Mouse (Mus musculus) CH12.LX (cell line): Measurements from ENCODE around the gene Med7. TPM values are rescaled to one million over a fixed set of nuclear protein-coding genes. Genes with fewer than 3 reads are reported as not detected.

Experiments used
- DNase-seq: peaks from one replicate; pipeline ENCODE4 v3.0.0-alpha.2; 2013; ENCODE audit errors: extremely low read depth
- H3K27ac ChIP-seq: 2 replicates; pipeline ENCODE4 v1.5.1; 2012; ENCODE audit warnings: low read depth, mild to moderate bottlenecking, control low read depth, moderate library complexity; ENCODE audit not compliant: insufficient read depth
- H3K27me3 ChIP-seq: replicated peaks from 2 replicates; pipeline ENCODE3; 2012; ENCODE audit warnings: inconsistent platforms
- H3K36me3 ChIP-seq, 2 experiments: replicated peaks in 1 of 2; 2 replicates each; pipeline versions ENCODE3 to v1.6.1; 2012; ENCODE audit warnings: inconsistent platforms in 1 of 2, low read length in 1 of 2, mild to moderate bottlenecking in 1 of 2, mixed read lengths in 1 of 2, moderate library complexity in 1 of 2; ENCODE audit not compliant: control insufficient read depth in 1 of 2, insufficient read depth in 1 of 2
- H3K4me1 ChIP-seq, 2 experiments: 2 replicates each; pipeline ENCODE4 v1.6.1; 2012; ENCODE audit warnings: inconsistent platforms in 1 of 2, moderate library complexity in 1 of 2; ENCODE audit not compliant: insufficient read depth in 2 of 2, control insufficient read depth in 1 of 2
- H3K4me2 ChIP-seq: 2 replicates; pipeline ENCODE4 v1.6.1; 2012; ENCODE audit warnings: low read depth, mild to moderate bottlenecking, control low read depth; ENCODE audit not compliant: poor library complexity, insufficient read depth, severe bottlenecking
- H3K4me3 ChIP-seq, 3 experiments: fragments of 150-350 bp in 1 of 3; sonication (generic) in 1 of 3; replicated peaks in 1 of 3; 2 replicates each; pipeline versions ENCODE3 to v1.5.1; 2011 to 2012; ENCODE audit warnings: low read depth in 2 of 3, low read length in 2 of 3, mild to moderate bottlenecking in 2 of 3, moderate library complexity in 2 of 3, control low read depth in 1 of 3, improper control_type of control experiment in 1 of 3, inconsistent platforms in 1 of 3, mixed read lengths in 1 of 3; ENCODE audit not compliant: poor library complexity in 1 of 3
- H3K79me2 ChIP-seq: replicated peaks from 2 replicates; pipeline ENCODE4 v1.6.1; 2012; ENCODE audit warnings: mild to moderate bottlenecking, moderate library complexity; ENCODE audit not compliant: control insufficient read depth, poor library complexity, insufficient read depth, severe bottlenecking; ENCODE audit errors: extremely low read depth
- H3K9ac ChIP-seq: 2 replicates; pipeline ENCODE4 v1.6.1; 2012; ENCODE audit warnings: low read depth, mild to moderate bottlenecking, control low read depth, moderate library complexity; ENCODE audit not compliant: insufficient read depth
- H3K9me3 ChIP-seq: replicated peaks from 2 replicates; pipeline ENCODE3; 2012; ENCODE audit warnings: low read length, inconsistent platforms, mixed read lengths
- BHLHE40 ChIP-seq: IDR thresholded peaks from 2 replicates; pipeline ENCODE4 v1.6.1; 2011; ENCODE audit warnings: mild to moderate bottlenecking, low read depth, low read length, improper control_type of control experiment
- CTCF ChIP-seq, 2 experiments: IDR thresholded peaks in 1 of 2; conservative IDR thresholded peaks in 1 of 2; 2 replicates each; pipeline ENCODE4 v1.5.1; 2011 to 2012; ENCODE audit warnings: low read depth in 2 of 2, low read length in 2 of 2, improper control_type of control experiment in 1 of 2, inconsistent platforms in 1 of 2, mild to moderate bottlenecking in 1 of 2, moderate library complexity in 1 of 2
- EP300 ChIP-seq: IDR thresholded peaks from 2 replicates; pipeline ENCODE4 v1.6.1; 2011; ENCODE audit warnings: low read length, improper control_type of control experiment
- ETS1 ChIP-seq: conservative IDR thresholded peaks from 2 replicates; pipeline ENCODE4 v1.6.1; 2012; ENCODE audit warnings: low read depth, mild to moderate bottlenecking, inconsistent platforms, low read length, improper control_type of control experiment, moderate library complexity
- HCFC1 ChIP-seq: IDR thresholded peaks from 2 replicates; pipeline ENCODE4 v1.6.1; 2012; ENCODE audit warnings: low read depth, mild to moderate bottlenecking, inconsistent platforms, low read length, improper control_type of control experiment
- JUND ChIP-seq: conservative IDR thresholded peaks from 2 replicates; pipeline ENCODE4 v1.6.1; 2011; ENCODE audit warnings: low read depth, low read length, improper control_type of control experiment
- MYC ChIP-seq: IDR thresholded peaks from 2 replicates; pipeline ENCODE4 v1.6.1; 2011; ENCODE audit warnings: low read depth, mild to moderate bottlenecking, improper control_type of control experiment, low read length
- NELFE ChIP-seq: IDR thresholded peaks from 2 replicates; pipeline ENCODE4 v1.6.1; 2011; ENCODE audit warnings: low read depth, low read length, improper control_type of control experiment
- POLR2A ChIP-seq: IDR thresholded peaks from 2 replicates; pipeline ENCODE4 v1.6.1; 2011; ENCODE audit warnings: low read depth, mild to moderate bottlenecking, improper control_type of control experiment, low read length
- RAD21 ChIP-seq: IDR thresholded peaks from 2 replicates; pipeline ENCODE4 v1.6.1; 2011; ENCODE audit warnings: low read depth, mild to moderate bottlenecking, low read length, improper control_type of control experiment, moderate library complexity
- SMC3 ChIP-seq: IDR thresholded peaks from 2 replicates; pipeline ENCODE4 v1.6.1; 2011; ENCODE audit warnings: low read depth, low read length, improper control_type of control experiment
- UBTF ChIP-seq: IDR thresholded peaks from 2 replicates; pipeline ENCODE4 v1.6.1; 2012; ENCODE audit warnings: low read depth, mild to moderate bottlenecking, inconsistent platforms, low read length, improper control_type of control experiment, moderate library complexity
- ZMIZ1 ChIP-seq: IDR thresholded peaks from 2 replicates; pipeline ENCODE4 v1.6.1; 2012; ENCODE audit warnings: low read depth, mild to moderate bottlenecking, inconsistent platforms, low read length, improper control_type of control experiment
- dilution Hi-C: fragments of 300-500 bp; cut with MboI; formaldehyde crosslinking; loops from 2 replicates; pipeline ENCODE4 v1.14.3; 2020; ENCODE audit warnings: low sequenced_read_pairs; ENCODE audit not compliant: extremely low pct_unique_long_range_greater_than_20kb, extremely low pct_ligation_motif_present
- in situ Hi-C: fragments of 300-500 bp; cut with MboI; formaldehyde crosslinking; loops from 3 replicates; pipeline ENCODE4 v1.14.3; 2019; ENCODE audit warnings: low sequenced_read_pairs, low pct_ligation_motif_present, low pct_unique_long_range_greater_than_20kb, mixed read lengths
- polyA plus RNA-seq: library from polyadenylated mRNA; unstranded; fragments of >175 nt; gene quantifications from 2 replicates; pipeline ENCODE4 v1.2.1, GENCODE M21; 2012; ENCODE audit warnings: low read depth; ENCODE audit not compliant: insufficient read length
- total RNA-seq, 2 experiments: library from RNA; depleted of rRNA; stranded (reverse); fragments of 300-350 nt in 1 of 2; fragments of >200 nt in 1 of 2; gene quantifications; 2 replicates each; pipeline ENCODE4 v1.2.3; 2012 to 2014

Med7 gene
- total and polyA plus RNA-seq, 3 experiments = 32.7 to 104 (median 59.9) TPM

- DNase-seq = no peak
- Histone ChIP-seq H3K36me3 (peaks cover 22 to 62% of the 10 kb centered on the region in 2 experiments), H3K79me2 (peaks cover 41% of the 10 kb centered on the region), H3K4me2 (no peak overlapping the region)
- TF ChIP-seq NELFE = no peak
- peak; percentile 42 for TF ChIP-seq EP300
- TF ChIP-seq ZMIZ1 = 0 out of 2 replicates have a peak, but pooled peaks have one; percentile 38
- TF ChIP-seq, all 38 proteins: peak for 2
- no peak overlapping the region for H3K4me3 ChIP-seq
- no peak overlapping the region for H3K9ac ChIP-seq
- no peaks in the 10 kb centered on the region for H3K27me3 ChIP-seq
- H3K9me3 ChIP-seq = no peaks in the 10 kb centered on the region
- dilution Hi-C loops (no loop called here), in situ Hi-C loops (loop anchor here (10.0 kb wide), 1 partner anchor 293 kb away; the partner anchor contains the start of gene Havcr1)
- no peak overlapping the region for H3K27ac ChIP-seq
- peaks cover 2 to 63% of the 10 kb centered on the region in 2 experiments; a peak in 3 of 4 replicates for H3K4me1 ChIP-seq
These were observed 5.0 kb downstream of the Med7 start for GRCm38 (mm10) chr11:46441774-46442173.

GRCm38 (mm10) chr11:46443152-46443551 is 6.4 kb downstream of the Med7 start:
- Histone ChIP-seq H3K36me3 (peaks cover 22 to 62% of the 10 kb centered on the region in 2 experiments), H3K27me3 (no peaks in the 10 kb centered on the region), H3K79me2 (peaks cover 29% of the 10 kb centered on the region), H3K4me2 (no peak overlapping the region), H3K27ac (no peak overlapping the region), H3K9me3 (no peaks in the 10 kb centered on the region), H3K4me1 (peaks cover 5 to 72% of the 10 kb centered on the region in 2 experiments), H3K4me3 (no peak overlapping the region), H3K9ac (no peak overlapping the region)
- dilution Hi-C loops = no loop called here
- DNase-seq = no peak
- peak; percentile 76 for TF ChIP-seq RAD21
- 0 out of 2 replicates have a peak, but pooled peaks have one; percentile 2 for TF ChIP-seq ETS1
- TF ChIP-seq UBTF = no peak
- no peak for TF ChIP-seq JUND
- no peak for TF ChIP-seq NELFE
- TF ChIP-seq MYC = no peak
- no peak for TF ChIP-seq HCFC1
- peak; percentile 45; the same call in 1 of the 2 replicates for TF ChIP-seq SMC3
- peak in 1 of 2 experiments; percentile 71; a peak in 2 of 4 replicates for TF ChIP-seq CTCF (conservative IDR thresholded peaks at IDR 0.05 in 1 of 2, IDR thresholded peaks at IDR 0.05 in 1 of 2; ENCODE audit: low read depth in 2 of 2, low read length in 2 of 2)
- no peak for TF ChIP-seq POLR2A
- in situ Hi-C loops = loop anchor here (10.0 kb wide), 1 partner anchor 292 kb away; the partner anchor contains the start of gene Havcr1

- Histone ChIP-seq H3K27ac (no peak overlapping the region), H3K27me3 (no peaks in the 10 kb centered on the region), H3K9ac (no peak overlapping the region), H3K4me3 (no peak overlapping the region), H3K4me1 (peaks cover 10 to 72% of the 10 kb centered on the region in 2 experiments), H3K9me3 (no peaks in the 10 kb centered on the region), H3K36me3 (peaks cover 22 to 54% of the 10 kb centered on the region in 2 experiments), H3K4me2 (no peak overlapping the region), H3K79me2 (peaks cover 21% of the 10 kb centered on the region)
- in situ Hi-C loops (loop anchor here (10.0 kb wide), 1 partner anchor 291 kb away; the partner anchor contains the start of gene Havcr1), dilution Hi-C loops (no loop called here)
- DNase-seq = no peak
- TF ChIP-seq BHLHE40 = no peak
- TF ChIP-seq, all 38 proteins: peak for 0
These were observed 7.3 kb downstream of the Med7 start for GRCm38 (mm10) chr11:46443979-46444378.
